Mouse (Mus musculus) limb, embryonic 12.5 days (tissue): Measurements from ENCODE around the gene Cdh13. TPM values are rescaled to one million over a fixed set of nuclear protein-coding genes. Genes with fewer than 3 reads are reported as not detected.
A peak's percentile ranks its signal among the peaks of the same experiment; 100 is the strongest.
"Not testable (repeated sequence)": the region's sequence is repeated elsewhere in the genome, so short reads cannot be mapped to it uniquely, and the experiment has no call there.

ENCODE experiments used
- ATAC-seq: fragments of 200-750 bp; cut with Nextera tagmentation; 2 replicates; pipeline ENCODE4 v1.8.0; 2017; ENCODE audit warnings: low read depth, moderate TSS enrichment; ENCODE audit not compliant: insufficient number of reproducible peaks, insufficient read depth, low FRiP score, low TSS enrichment
- H3K27ac ChIP-seq: fragments of 300-500 bp; sonication (generic); 2 replicates; pipeline ENCODE4 v1.5.1; 2016; ENCODE audit warnings: mild to moderate bottlenecking, moderate library complexity
- H3K27me3 ChIP-seq: fragments of 300-500 bp; sonication (generic); 2 replicates; pipeline ENCODE4 v1.6.1; 2016; ENCODE audit warnings: mild to moderate bottlenecking, moderate library complexity
- H3K36me3 ChIP-seq: fragments of 300-500 bp; sonication (generic); 2 replicates; pipeline ENCODE4 v1.6.1; 2016; ENCODE audit warnings: mild to moderate bottlenecking, moderate library complexity
- H3K4me1 ChIP-seq: fragments of 300-500 bp; sonication (generic); replicated peaks from 2 replicates; pipeline ENCODE4 v1.6.1; 2016
- H3K4me2 ChIP-seq: fragments of 300-500 bp; sonication (generic); 2 replicates; pipeline ENCODE4 v1.6.1; 2016; ENCODE audit warnings: mild to moderate bottlenecking, moderate library complexity
- H3K4me3 ChIP-seq: fragments of 300-500 bp; sonication (generic); replicated peaks from 2 replicates; pipeline ENCODE4 v1.5.1; 2016; ENCODE audit warnings: mild to moderate bottlenecking
- H3K9ac ChIP-seq: fragments of 300-500 bp; sonication (generic); replicated peaks from 2 replicates; pipeline ENCODE4 v1.6.1; 2016; ENCODE audit warnings: mild to moderate bottlenecking, moderate library complexity
- H3K9me3 ChIP-seq: fragments of 300-500 bp; sonication (generic); 2 replicates; pipeline ENCODE4 v1.6.1; 2016; ENCODE audit warnings: mild to moderate bottlenecking, moderate library complexity
- WGBS: fragments of 180-500 bp; shearing (Covaris S2); methylation state at CpG from one replicate; pipeline ENCODE4 v1.1.7; 2016; 5-methylcytosine and 5-hydroxymethylcytosine counted together
- polyA plus RNA-seq: library from polyadenylated mRNA; unstranded; fragments of >200 nt; fragmentation: Nextera tagmentation; extraction: Ambion mirVana; gene quantifications from 2 replicates; pipeline ENCODE4 v1.2.1, GENCODE M21; 2016

Cdh13 gene
- polyA plus RNA-seq, 1 experiment from 2014 or later, result 8.0 TPM

DNA sequence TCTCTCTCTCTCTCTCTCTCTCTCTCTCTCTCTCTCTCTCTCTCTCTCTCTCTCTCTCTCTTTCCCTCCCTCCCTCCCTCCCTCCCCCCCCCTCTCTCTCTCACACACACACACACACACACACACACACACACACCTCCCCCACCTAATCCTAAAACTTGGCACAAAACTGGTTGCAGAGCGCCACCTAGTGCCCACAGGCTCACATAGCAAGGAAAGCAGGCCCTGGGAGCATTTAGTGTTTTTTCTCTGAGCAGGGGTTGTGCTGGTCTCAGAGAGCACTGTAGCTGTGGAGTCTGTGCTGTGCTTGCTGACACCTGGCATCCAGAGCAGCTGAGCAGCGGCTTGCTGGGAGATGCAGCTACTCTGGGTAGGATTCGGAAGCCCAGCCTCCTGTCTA is 1014.2 kb downstream of the Cdh13 start:
- H3K27ac ChIP-seq, H3K4me3 ChIP-seq, H3K4me1 ChIP-seq, ATAC-seq, H3K9ac ChIP-seq, H3K27me3 ChIP-seq, H3K4me2 ChIP-seq, H3K36me3 ChIP-seq: not testable (repeated sequence)
- 0 out of 2 replicates have a peak, but pooled peaks cover 12% of the 10 kb centered on the region for H3K9me3 ChIP-seq
- WGBS, result 26% methylated on average over 3 of the region's 3 CpGs

DNA sequence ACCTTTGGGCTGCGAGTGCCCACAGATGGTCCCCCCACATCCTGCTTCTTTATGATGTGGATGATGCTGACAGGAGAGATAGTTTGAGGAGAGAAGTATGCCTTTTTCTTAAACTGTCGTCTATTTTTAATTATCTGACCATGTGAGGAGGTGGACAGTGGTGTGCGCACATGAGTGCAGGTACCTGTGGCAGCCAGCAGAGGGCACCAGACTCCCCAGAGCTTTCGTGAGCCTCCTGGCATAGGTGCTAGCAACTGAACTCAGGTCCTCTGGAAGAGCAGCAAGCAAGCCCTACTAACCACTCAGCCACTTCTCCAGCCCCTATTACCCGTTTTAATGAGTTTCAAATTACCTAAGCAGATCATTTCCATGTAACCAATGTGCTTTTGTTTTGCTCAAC is 1016.8 kb downstream of the Cdh13 start:
- no peak overlapping the region for H3K4me3 ChIP-seq
- H3K27ac ChIP-seq, result no peak overlapping the region
- H3K9me3 ChIP-seq, result 0 out of 2 replicates have a peak, but pooled peaks cover 12% of the 10 kb centered on the region
- H3K36me3 ChIP-seq, result no peaks in the 10 kb centered on the region
- no peaks in the 10 kb centered on the region for H3K4me1 ChIP-seq
- no peak for ATAC-seq
- no peak overlapping the region for H3K4me2 ChIP-seq
- WGBS, result 87% methylated on average over 5 of the region's 5 CpGs
- no peaks in the 10 kb centered on the region for H3K27me3 ChIP-seq
- no peak overlapping the region for H3K9ac ChIP-seq

DNA sequence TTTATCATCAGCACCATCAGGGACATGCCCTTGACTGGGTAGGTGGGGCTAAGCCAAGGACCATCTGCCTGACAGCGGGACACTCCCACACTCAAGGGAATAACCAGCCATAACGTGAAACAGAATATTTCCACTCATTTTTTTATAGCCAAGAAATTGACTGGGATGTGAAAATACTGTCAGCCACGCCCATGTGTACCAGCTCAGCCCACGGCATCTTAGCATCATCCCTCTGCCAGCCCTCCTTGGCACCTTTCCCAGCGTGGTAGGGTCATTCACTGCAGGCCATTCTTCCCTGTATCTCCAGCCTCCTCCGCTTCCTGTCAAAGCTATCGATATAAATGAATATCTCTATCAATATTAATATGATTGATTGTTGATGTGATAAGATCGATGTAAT is 1020.7 kb downstream of the Cdh13 start:
- Histone ChIP-seq H3K36me3 (no peaks in the 10 kb centered on the region), H3K4me2 (no peak overlapping the region), H3K27ac (no peak overlapping the region), H3K9ac (no peak overlapping the region), H3K4me1 (no peaks in the 10 kb centered on the region), H3K27me3 (no peaks in the 10 kb centered on the region), H3K9me3 (0 out of 2 replicates have a peak, but pooled peaks cover 12% of the 10 kb centered on the region), H3K4me3 (no peak overlapping the region)
- ATAC-seq, result no peak
- 82% methylated on average over 8 of the region's 8 CpGs for WGBS

GRCm38 (mm10) chr8:119311412-119311811 is 1027.9 kb downstream of the Cdh13 start:
- no peaks in the 10 kb centered on the region for H3K9me3 ChIP-seq
- ATAC-seq, result no peak
- H3K36me3 ChIP-seq, result no peaks in the 10 kb centered on the region
- WGBS, result 28% methylated on average over 3 of the region's 3 CpGs
- no peak overlapping the region for H3K4me3 ChIP-seq
- H3K4me2 ChIP-seq, result no peak overlapping the region
- H3K27ac ChIP-seq, result no peak overlapping the region
- no peaks in the 10 kb centered on the region for H3K27me3 ChIP-seq
- no peak overlapping the region for H3K9ac ChIP-seq
- H3K4me1 ChIP-seq, result no peaks in the 10 kb centered on the region

- Histone ChIP-seq H3K4me3 (no peak overlapping the region), H3K9ac (no peak overlapping the region), H3K9me3 (0 out of 2 replicates have a peak, but pooled peaks cover under 1% of the 10 kb centered on the region), H3K27ac (no peak overlapping the region), H3K36me3 (no peaks in the 10 kb centered on the region), H3K4me1 (no peaks in the 10 kb centered on the region), H3K27me3 (no peaks in the 10 kb centered on the region), H3K4me2 (no peak overlapping the region)
- WGBS, result 74% methylated on average over 6 of the region's 6 CpGs
- ATAC-seq, result no peak
These were observed 1039.7 kb downstream of the Cdh13 start for GRCm38 (mm10) chr8:119323215-119323614.

GRCm38 (mm10) chr8:119339546-119339945 is 1056.0 kb downstream of the Cdh13 start:
- Histone ChIP-seq H3K4me1 (no peaks in the 10 kb centered on the region), H3K27me3 (peaks cover 8% of the 10 kb centered on the region; the same call in 1 of the 2 replicates), H3K9me3 (peaks cover 12% of the 10 kb centered on the region), H3K9ac (no peak overlapping the region), H3K4me3 (no peak overlapping the region), H3K4me2 (no peak overlapping the region), H3K36me3 (no peaks in the 10 kb centered on the region), H3K27ac (no peak overlapping the region)
- WGBS, result 76% methylated on average over 4 of the region's 4 CpGs
- no peak for ATAC-seq

DNA sequence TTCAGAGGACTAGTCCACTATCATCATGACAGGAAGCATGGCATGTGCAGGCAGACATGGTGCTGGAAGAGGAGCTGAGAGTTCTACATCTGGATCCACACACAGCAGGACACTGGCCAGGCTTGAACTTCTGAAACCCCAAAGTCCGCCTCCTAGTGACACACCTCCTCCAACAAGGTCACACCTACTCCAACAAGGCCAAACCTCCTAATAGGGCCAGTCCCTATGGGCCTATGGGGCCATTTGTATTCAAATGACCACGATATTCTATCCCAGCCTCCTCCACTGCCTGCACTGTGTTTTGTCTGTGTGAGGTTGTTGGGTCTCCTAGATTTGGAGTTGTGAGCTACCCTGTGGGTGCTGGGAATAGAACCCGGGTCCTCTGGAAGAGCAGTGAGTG is 1060.1 kb downstream of the Cdh13 start:
- Histone ChIP-seq H3K27me3 (peaks cover 8% of the 10 kb centered on the region; the same call in 1 of the 2 replicates), H3K4me1 (peaks cover 8% of the 10 kb centered on the region), H3K9ac (no peak overlapping the region), H3K36me3 (peaks cover 29% of the 10 kb centered on the region), H3K4me2 (peak overlapping the region; percentile 70), H3K9me3 (0 out of 2 replicates have a peak, but pooled peaks cover 7% of the 10 kb centered on the region), H3K4me3 (peak overlapping the region; percentile 96), H3K27ac (no peak overlapping the region)
- ATAC-seq, result peak; percentile 9; the same call in 1 of the 2 replicates
- WGBS, result 77% methylated on average over 3 of the region's 3 CpGs

DNA sequence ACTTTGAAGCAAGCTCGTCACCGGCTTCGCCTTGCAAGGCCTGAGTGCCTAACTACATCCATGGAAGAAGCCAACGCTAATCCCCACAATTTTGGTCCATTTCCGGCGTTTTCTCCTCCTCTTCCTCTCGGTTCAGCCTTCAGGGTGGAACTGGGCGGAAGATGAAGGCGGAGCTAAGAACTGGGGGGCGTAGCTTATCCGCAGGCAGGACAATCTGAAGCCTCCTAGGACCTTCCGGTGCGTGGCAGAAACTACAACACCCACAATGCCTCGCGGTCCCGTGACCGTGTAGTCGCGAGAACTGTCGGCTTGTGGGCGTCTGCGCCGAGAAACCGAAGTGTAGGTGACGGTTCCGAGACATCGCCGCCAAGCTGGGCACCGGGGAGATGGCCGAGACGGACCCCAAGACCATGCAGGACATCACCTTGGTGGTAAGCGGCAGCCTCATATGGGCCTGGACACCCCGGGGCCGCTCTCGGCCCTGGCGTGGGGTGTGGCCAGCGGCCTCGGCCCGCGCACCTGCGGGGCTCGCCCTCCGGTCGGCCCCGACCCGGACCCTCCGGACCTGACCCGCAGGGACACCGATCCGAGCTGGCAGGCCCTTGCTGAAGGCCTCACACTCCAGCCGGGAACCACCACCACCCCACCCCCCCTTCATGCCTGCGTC is 1060.8 kb downstream of the Cdh13 start, which contains the start of gene Hsbp1:
Gene Hsbp1 (plus strand): TSS at position 299 of the 667 bp plus-strand sequence.
- H3K9ac ChIP-seq, result peak within 1 kb of the TSS; percentile 94
- H3K27ac ChIP-seq, result no peak within 1 kb of the TSS
- peaks cover 36% of the 10 kb centered on the region for H3K36me3 ChIP-seq
- peaks cover 8% of the 10 kb centered on the region; the same call in 1 of the 2 replicates for H3K27me3 ChIP-seq
- peak within 1 kb of the TSS; percentile 70 for H3K4me2 ChIP-seq
- H3K9me3 ChIP-seq, result 0 out of 2 replicates have a peak, but pooled peaks cover 7% of the 10 kb centered on the region
- ATAC-seq, result peak; percentile 97
- peaks cover 8% of the 10 kb centered on the region for H3K4me1 ChIP-seq
- 3% methylated on average over 52 of the region's 52 CpGs for WGBS
- peak within 1 kb of the TSS; percentile 96 for H3K4me3 ChIP-seq

- H3K4me2 ChIP-seq, result peak overlapping the region; percentile 70
- H3K4me3 ChIP-seq, result peak overlapping the region; percentile 96
- H3K9ac ChIP-seq, result peak overlapping the region; percentile 94
- H3K27ac ChIP-seq, result no peak overlapping the region
- H3K4me1 ChIP-seq, result peaks cover 8% of the 10 kb centered on the region
- 54% methylated on average over 22 of the region's 22 CpGs for WGBS
- ATAC-seq, result no peak
- H3K27me3 ChIP-seq, result peaks cover 4% of the 10 kb centered on the region; the same call in 1 of the 2 replicates
- peaks cover 42% of the 10 kb centered on the region for H3K36me3 ChIP-seq
- H3K9me3 ChIP-seq, result 0 out of 2 replicates have a peak, but pooled peaks cover 7% of the 10 kb centered on the region
These were observed 1061.6 kb downstream of the Cdh13 start for GRCm38 (mm10) chr8:119345029-119345682.

- Histone ChIP-seq H3K4me3 (no peak overlapping the region), H3K4me1 (peaks cover 8% of the 10 kb centered on the region)
- 86% methylated on average over 15 of the region's 15 CpGs for WGBS
These were observed 1062.1 kb downstream of the Cdh13 start for GRCm38 (mm10) chr8:119345683-119346075.

GRCm38 (mm10) chr8:119351647-119352046 is 1068.1 kb downstream of the Cdh13 start:
- no peak overlapping the region for H3K4me2 ChIP-seq
- ATAC-seq, result no peak
- WGBS, result 93% methylated on average over 19 of the region's 19 CpGs

More at GRCm38 (mm10) chr8:119345683-119346075, 1062.1 kb downstream of the Cdh13 start:
- Histone ChIP-seq H3K36me3 (peaks cover 47% of the 10 kb centered on the region), H3K27me3 (peaks cover 4% of the 10 kb centered on the region; the same call in 1 of the 2 replicates), H3K9ac (no peak overlapping the region), H3K9me3 (0 out of 2 replicates have a peak, but pooled peaks cover 7% of the 10 kb centered on the region), H3K4me2 (peak overlapping the region; percentile 70), H3K27ac (no peak overlapping the region)
- ATAC-seq, result no peak

More at GRCm38 (mm10) chr8:119351647-119352046, 1068.1 kb downstream of the Cdh13 start:
- Histone ChIP-seq H3K9ac (no peak overlapping the region), H3K9me3 (no peaks in the 10 kb centered on the region), H3K36me3 (peaks cover 47% of the 10 kb centered on the region), H3K27ac (no peak overlapping the region), H3K27me3 (no peaks in the 10 kb centered on the region), H3K4me1 (no peaks in the 10 kb centered on the region), H3K4me3 (no peak overlapping the region)
